Mouse (Mus musculus): Measurements from ENCODE around the gene Spag6l.
"Not testable (repeated sequence)": the region's sequence is repeated elsewhere in the genome, so short reads cannot be mapped to it uniquely, and the experiment has no call there.

The Spag6l gene

GRCm38 (mm10) chr16:16828757-16829615, at the start of gene Spag6l:
Spag6l (minus strand) TSS chr16:16829456.
- DNase-seq = peak; percentile 71

GRCm38 (mm10) chr16:16879025-16879424, 49.8 kb upstream of the Spag6l start:
- no peak for DNase-seq

- peak; percentile 86 for DNase-seq
These were observed 41.5 kb upstream of the Spag6l start, which contains the start of the genes Top3b and Vpreb1 for GRCm38 (mm10) chr16:16870617-16871331. Top3b (plus strand) TSS chr16:16870736. Vpreb1 (minus strand) TSS chr16:16870843.

GRCm38 (mm10) chr16:16870241-16870616, 41.0 kb upstream of the Spag6l start:
- no peak for DNase-seq

- DNase-seq = no peak
These were observed 36.7 kb upstream of the Spag6l start for GRCm38 (mm10) chr16:16865696-16866561.

GRCm38 (mm10) chr16:16865217-16865616, 36.0 kb upstream of the Spag6l start:
- DNase-seq = no peak

- DNase-seq = no peak
These were observed 34.7 kb upstream of the Spag6l start, which contains the start of gene Igll1 for GRCm38 (mm10) chr16:16863978-16864377. Igll1 (minus strand) TSS chr16:16863985.

- DNase-seq = no peak
These were observed 33.0 kb upstream of the Spag6l start for GRCm38 (mm10) chr16:16862288-16862687.

- DNase-seq = no peak
These were observed 27.6 kb upstream of the Spag6l start for GRCm38 (mm10) chr16:16856731-16857476.

GRCm38 (mm10) chr16:16856054-16856453, 26.8 kb upstream of the Spag6l start:
- DNase-seq = not testable (repeated sequence)

GRCm38 (mm10) chr16:16855541-16855940, 26.3 kb upstream of the Spag6l start:
- no peak for DNase-seq

GRCm38 (mm10) chr16:16854836-16855235, 25.6 kb upstream of the Spag6l start:
- DNase-seq = peak; percentile 13

GRCm38 (mm10) chr16:16852411-16852810, 23.2 kb upstream of the Spag6l start:
- DNase-seq = no peak

- no peak for DNase-seq
These were observed 19.9 kb upstream of the Spag6l start for GRCm38 (mm10) chr16:16849196-16849595.

- DNase-seq = no peak
These were observed 415 bp upstream of the Spag6l start for GRCm38 (mm10) chr16:16829671-16830070.

- DNase-seq = no peak
These were observed 3.0 kb downstream of the Spag6l start for GRCm38 (mm10) chr16:16826223-16826622.

GRCm38 (mm10) chr16:16825476-16825875, 3.8 kb downstream of the Spag6l start:
- no peak for DNase-seq

GRCm38 (mm10) chr16:16806325-16806724, 22.9 kb downstream of the Spag6l start:
- DNase-seq = no peak

Measured in right cerebral cortex, postnatal 4 days (tissue).